Mouse (Mus musculus) liver, adult 2 months (tissue): ENCODE measurements around the gene Dnm3. TPM values are rescaled to one million over a fixed set of nuclear protein-coding genes. Genes with fewer than 3 reads are reported as not detected.

Source experiments
- DNase-seq: peaks from one replicate; pipeline ENCODE4 v3.0.0-alpha.2; 2011; ENCODE audit warnings: low read depth, low spot score; ENCODE audit errors: extremely low read depth
- H3K27ac ChIP-seq: fragments of 200-500 bp; replicated peaks from 2 replicates; pipeline ENCODE4 v1.5.1; 2012; ENCODE audit warnings: low read depth, mild to moderate bottlenecking, control low read depth, inconsistent platforms, low read length; ENCODE audit not compliant: insufficient read depth
- H3K27me3 ChIP-seq: fragments of 200-500 bp; 2 replicates; pipeline ENCODE4 v1.6.1; 2012; ENCODE audit warnings: mild to moderate bottlenecking, moderate library complexity, low read length, inconsistent platforms; ENCODE audit not compliant: control insufficient read depth, insufficient read depth
- H3K36me3 ChIP-seq: fragments of 200-500 bp; 2 replicates; pipeline ENCODE4 v1.6.1; 2012; ENCODE audit warnings: low read length, inconsistent platforms; ENCODE audit not compliant: control insufficient read depth, insufficient read depth
- H3K4me1 ChIP-seq: fragments of 200-500 bp; 2 replicates; pipeline ENCODE4 v1.6.1; 2011; ENCODE audit warnings: low read length; ENCODE audit not compliant: control insufficient read depth, insufficient read depth
- H3K4me3 ChIP-seq: fragments of 200-500 bp; 2 replicates; pipeline ENCODE4 v1.5.1; 2011; ENCODE audit warnings: low read depth, mild to moderate bottlenecking, control low read depth, low read length, moderate library complexity; ENCODE audit not compliant: insufficient read depth
- H3K79me2 ChIP-seq: fragments of 200-500 bp; 2 replicates; pipeline ENCODE4 v1.6.1; 2012; ENCODE audit warnings: inconsistent platforms, mild to moderate bottlenecking, low read length, moderate library complexity; ENCODE audit not compliant: control insufficient read depth, insufficient read depth
- H3K9ac ChIP-seq: fragments of 200-500 bp; 2 replicates; pipeline ENCODE4 v1.6.1; 2012; ENCODE audit warnings: low read depth, mild to moderate bottlenecking, control low read depth, inconsistent platforms, low read length
- CTCF ChIP-seq: fragments of 200-500 bp; IDR thresholded peaks from 2 replicates; pipeline ENCODE4 v1.5.1; 2011; ENCODE audit warnings: low read depth, low read length, control low read depth
- POLR2A ChIP-seq: fragments of 200-500 bp; IDR thresholded peaks from 2 replicates; pipeline ENCODE4 v1.6.1; 2011; ENCODE audit warnings: low read length, control low read depth; ENCODE audit not compliant: insufficient read depth; ENCODE audit errors: extremely low read depth
- WGBS: fragments of 180-500 bp; shearing (Covaris S2); methylation state at CpG from one replicate; pipeline ENCODE4 v1.1.7; 2018; 5-methylcytosine and 5-hydroxymethylcytosine counted together
- polyA plus RNA-seq: library from polyadenylated mRNA; depleted of rRNA; stranded (reverse); fragments of >200 nt; gene quantifications from 2 replicates; pipeline ENCODE4 v1.2.3, GENCODE M21; 2012; rRNA removed
- total RNA-seq: library from RNA; depleted of rRNA; stranded (reverse); fragments of >200 nt; gene quantifications from 2 replicates; pipeline ENCODE4 v1.2.3, GENCODE M21; 2014; rRNA removed

The Dnm3 gene
- total and polyA plus RNA-seq, 2 experiments, result 0.46 to 0.60 TPM

DNA sequence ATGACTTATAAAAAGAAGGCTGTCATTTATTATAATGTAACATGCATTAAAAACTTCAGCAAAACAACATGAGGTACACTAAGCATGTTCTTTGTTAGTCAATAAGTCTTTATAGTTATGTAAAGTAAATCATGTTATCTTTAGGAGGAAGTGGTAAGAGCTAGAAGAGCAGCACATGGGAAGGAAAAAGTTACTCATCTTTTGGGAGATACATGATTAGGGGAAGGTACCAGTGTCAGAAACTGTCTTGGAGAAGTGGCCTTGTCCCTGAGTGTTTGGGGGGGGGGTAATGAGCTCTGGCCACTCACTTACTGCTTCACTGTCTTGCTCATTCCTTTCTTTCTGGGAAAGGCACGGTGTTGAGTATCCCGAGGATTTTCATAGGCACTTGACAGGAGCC, 535.8 kb downstream of the Dnm3 start:
- Histone ChIP-seq H3K36me3 (no peaks in the 10 kb centered on the region), H3K27me3 (no peaks in the 10 kb centered on the region), H3K27ac (no peak overlapping the region), H3K4me3 (no peak overlapping the region), H3K9ac (no peak overlapping the region), H3K79me2 (no peaks in the 10 kb centered on the region), H3K4me1 (no peaks in the 10 kb centered on the region)
- 92% methylated on average over 2 of the region's 2 CpGs for whole genome bisulfite sequencing
- DNase-seq, result no peak
- no peak for TF ChIP-seq CTCF
- TF ChIP-seq POLR2A, result no peak

Other genes starting within 250 kb of the Dnm3 start
- gene Mettl13, start 70.5 kb upstream of the Dnm3 start, total RNA-seq, result 3.0 and 4.4 TPM in 2 replicates
- gene Mettl13, start 70.5 kb upstream of the Dnm3 start, polyA plus RNA-seq, result 4.6 and 8.6 TPM in 2 replicates
- 12.5 and 14.6 TPM in 2 replicates for gene Vamp4, start 92.5 kb upstream of the Dnm3 start, total RNA-seq
- gene Vamp4, start 92.5 kb upstream of the Dnm3 start, polyA plus RNA-seq, result 4.5 and 4.8 TPM in 2 replicates
- 0.07 TPM in 1 of 2 replicates, not detected in the other for gene Myoc, start 161.1 kb upstream of the Dnm3 start, total RNA-seq
- gene Myoc, start 161.1 kb upstream of the Dnm3 start, polyA plus RNA-seq, result not detected in 2 replicates
- gene Myocos, start 180.2 kb upstream of the Dnm3 start, total RNA-seq, result not detected in 2 replicates
- gene Myocos, start 180.2 kb upstream of the Dnm3 start, polyA plus RNA-seq, result not detected in 2 replicates